Comparison of ENCODE assay signal across 26 mouse cellular contexts in the genomic region with DNA sequence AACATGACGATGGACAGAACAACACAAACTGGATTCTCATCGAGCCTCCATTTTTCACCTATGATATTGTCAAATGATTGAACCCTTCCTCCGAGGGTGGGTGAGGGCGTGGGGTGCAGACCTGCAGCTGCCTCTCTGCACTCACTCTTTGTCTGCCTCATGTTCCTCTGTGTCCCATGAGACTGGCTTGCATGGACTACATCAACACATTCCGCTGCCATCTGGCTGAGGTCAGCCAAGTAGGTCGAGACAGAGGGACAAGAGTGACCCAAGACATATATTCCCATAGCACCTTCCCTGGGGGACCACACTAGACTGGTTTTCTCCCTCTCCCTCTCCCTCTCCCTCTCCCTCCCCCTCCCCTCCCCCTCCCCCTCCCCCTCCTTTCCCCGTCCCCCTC. TPM values are rescaled to one million over a fixed set of nuclear protein-coding genes. Genes with fewer than 3 reads are reported as not detected.
A peak's percentile ranks its signal among the peaks of the same experiment; 100 is the strongest.
DNase-seq lines count a peak whose midpoint lies in the region; ATAC-seq and TF ChIP-seq lines count a peak whose summit lies in the region.
"Had no signal": no experiment of that assay in that cellular context is flagged by ENCODE, and none has a peak within 500 bp of the region (broad histone marks: within the 10 kb centered on the region; RNA-seq: fewer than 3 reads in every experiment).

No protein-coding gene starts in this region.

- no peaks in the 10 kb centered on the region for H3K36me3 ChIP-seq in heart, adult 2 months (ENCODE audit: control insufficient read depth, insufficient read depth, low read length)
- H3K36me3 ChIP-seq in heart, embryonic 10.5 days = no peaks in the 10 kb centered on the region
- no peaks in the 10 kb centered on the region for H3K36me3 ChIP-seq in megakaryocyte, embryonic 14.5 days (replicated peaks; ENCODE audit: low read length)
- no peaks in the 10 kb centered on the region for H3K36me3 ChIP-seq in forebrain, embryonic 10.5 days (replicated peaks)
- H3K36me3 ChIP-seq: embryonic facial prominence, embryonic 12.5 days; embryonic facial prominence, embryonic 15.5 days; forebrain, embryonic 12.5 days; forebrain, embryonic 15.5 days; hindbrain, embryonic 12.5 days; hindbrain, embryonic 15.5 days had no signal

- H3K4me3 ChIP-seq in heart, adult 2 months = no peak overlapping the region
- H3K4me3 ChIP-seq in heart, embryonic 10.5 days = no peak overlapping the region
- peak overlapping the region; percentile 28 for H3K4me3 ChIP-seq in megakaryocyte, embryonic 14.5 days (replicated peaks)
- no peak overlapping the region for H3K4me3 ChIP-seq in brown adipose tissue, adult 24 weeks (ENCODE audit: insufficient read depth, low read depth, low read length)
- no peak overlapping the region for H3K4me3 ChIP-seq in forebrain, embryonic 10.5 days
- H3K4me3 ChIP-seq: embryonic facial prominence, embryonic 12.5 days; embryonic facial prominence, embryonic 15.5 days; forebrain, embryonic 12.5 days; forebrain, embryonic 15.5 days; hindbrain, embryonic 12.5 days; hindbrain, embryonic 15.5 days had no signal

- ATAC-seq in megakaryocyte, adult 5-6 weeks (ENCODE audit: poor library complexity, severe bottlenecking) = no peak
- ATAC-seq: CD4-positive, CD25-positive, alpha-beta regulatory T cell, adult 4 months; forebrain, embryonic 15.5 days; intestine, postnatal 0 days had no signal

- 0 out of 2 replicates have a peak, but pooled peaks cover 3% of the 10 kb centered on the region for H3K9me3 ChIP-seq in heart, embryonic 10.5 days
- H3K9me3 ChIP-seq in megakaryocyte, embryonic 14.5 days = no peaks in the 10 kb centered on the region
- peaks cover 5% of the 10 kb centered on the region for H3K9me3 ChIP-seq in forebrain, embryonic 10.5 days
- H3K9me3 ChIP-seq: embryonic facial prominence, embryonic 12.5 days; embryonic facial prominence, embryonic 15.5 days; forebrain, embryonic 12.5 days; hindbrain, embryonic 15.5 days had no signal

- TF ChIP-seq POLR2A in heart, adult 2 months (IDR thresholded peaks at IDR 0.05; ENCODE audit: insufficient read depth, low read depth, low read length) = no peak

- intact Hi-C loops in heart, adult 2 months (cut with DNase I) = no loop called here

- no peaks in the 10 kb centered on the region for H3K4me1 ChIP-seq in heart, adult 2 months (ENCODE audit: control insufficient read depth, insufficient read depth, low read length)
- H3K4me1 ChIP-seq in heart, embryonic 10.5 days = no peaks in the 10 kb centered on the region
- H3K4me1 ChIP-seq in megakaryocyte, embryonic 14.5 days = no peaks in the 10 kb centered on the region
- H3K4me1 ChIP-seq in brown adipose tissue, adult 24 weeks (ENCODE audit: control insufficient read depth, insufficient read depth, insufficient read length, low read length) = 0 out of 2 replicates have a peak, but pooled peaks cover 2% of the 10 kb centered on the region
- no peaks in the 10 kb centered on the region for H3K4me1 ChIP-seq in forebrain, embryonic 10.5 days
- H3K4me1 ChIP-seq: embryonic facial prominence, embryonic 12.5 days; embryonic facial prominence, embryonic 15.5 days; forebrain, embryonic 12.5 days; forebrain, embryonic 15.5 days; hindbrain, embryonic 12.5 days; hindbrain, embryonic 15.5 days had no signal

- TF ChIP-seq EP300 in heart, adult 2 months (IDR thresholded peaks at IDR 0.05; ENCODE audit: insufficient read depth, low read depth, low read length) = 0 out of 2 replicates have a peak, but pooled peaks have one; percentile 18

- TF ChIP-seq CTCF in heart, adult 2 months (IDR thresholded peaks at IDR 0.05) = no peak

- no peak overlapping the region for H3K27ac ChIP-seq in heart, adult 2 months
- H3K27ac ChIP-seq in heart, embryonic 10.5 days = no peak overlapping the region
- H3K27ac ChIP-seq in brown adipose tissue, adult 24 weeks (replicated peaks; ENCODE audit: low read depth, low read length) = peak overlapping the region; percentile 67
- no peak overlapping the region for H3K27ac ChIP-seq in forebrain, embryonic 10.5 days
- H3K27ac ChIP-seq: embryonic facial prominence, embryonic 12.5 days; embryonic facial prominence, embryonic 15.5 days; forebrain, embryonic 12.5 days; forebrain, embryonic 15.5 days; hindbrain, embryonic 12.5 days; hindbrain, embryonic 15.5 days had no signal

- peak; percentile 72 for DNase-seq in adrenal gland, postnatal 14 days
- no peak for DNase-seq in adrenal gland, postnatal 4 days (ENCODE audit: low spot score in 2 of 2)
- peak in 1 of 2 experiments; percentile 28 for DNase-seq in heart, adult 2 months
- no peak for DNase-seq in heart, embryonic 10.5 days (ENCODE audit: low spot score)
- no peak for DNase-seq in forebrain, embryonic 10.5 days (ENCODE audit: extremely low spot score, low spot score)
- DNase-seq: cerebellum, adult 11 months; cerebellum, adult 2 months; cerebellum, adult 9-11 months; cerebellum, postnatal 25 days; gastrocnemius, postnatal 25 days; kidney, adult 2 months had no signal

- 70% methylated on average over 6 of the region's 7 CpGs for WGBS in heart, adult 2 months
- 85% methylated on average over 6 of the region's 7 CpGs for WGBS in heart, embryonic 10.5 days
- WGBS in forebrain, embryonic 10.5 days = 85% methylated on average over 6 of the region's 7 CpGs

- 0 out of 2 replicates have a peak, but pooled peaks cover 2% of the 10 kb centered on the region for H3K27me3 ChIP-seq in heart, adult 2 months (ENCODE audit: control insufficient read depth, insufficient read depth, low read length)
- no peaks in the 10 kb centered on the region for H3K27me3 ChIP-seq in heart, embryonic 10.5 days (ENCODE audit: insufficient read depth, poor library complexity, severe bottlenecking)
- H3K27me3 ChIP-seq in megakaryocyte, embryonic 14.5 days (replicated peaks) = peaks cover 7% of the 10 kb centered on the region
- no peaks in the 10 kb centered on the region for H3K27me3 ChIP-seq in forebrain, embryonic 10.5 days (ENCODE audit: poor library complexity, severe bottlenecking)
- H3K27me3 ChIP-seq: embryonic facial prominence, embryonic 12.5 days; embryonic facial prominence, embryonic 15.5 days; forebrain, embryonic 12.5 days; forebrain, embryonic 15.5 days; hindbrain, embryonic 12.5 days; hindbrain, embryonic 15.5 days had no signal

- no peaks in the 10 kb centered on the region for H3K79me2 ChIP-seq in heart, adult 2 months (replicated peaks; ENCODE audit: control insufficient read depth, insufficient read depth, low read length)

- H3K9ac ChIP-seq in heart, adult 2 months (ENCODE audit: low read depth, low read length) = no peak overlapping the region
- H3K9ac ChIP-seq: embryonic facial prominence, embryonic 12.5 days; embryonic facial prominence, embryonic 15.5 days; forebrain, embryonic 12.5 days; forebrain, embryonic 15.5 days; hindbrain, embryonic 12.5 days; hindbrain, embryonic 15.5 days had no signal

RNA-seq across cellular contexts. Expression of a gene that starts 18.3 kb away (rescaled TPM):
- total RNA-seq in adrenal gland, postnatal 14 days (2021) = 244 and 254 TPM in 2 replicates
- 100 to 1,000 TPM; 260 to 263 TPM for total RNA-seq in adrenal gland, postnatal 4 days (2021)
- total RNA-seq in heart, adult 2 months (2021) = 10 to 100 TPM; 71.9 to 73.1 TPM
- polyA plus RNA-seq in heart, adult 2 months (2012; rRNA removed) = 26.8 and 37.1 TPM in 2 replicates
- 274 and 296 TPM in 2 replicates for polyA plus RNA-seq in heart, embryonic 10.5 days (2016; fragmentation: Nextera tagmentation; extraction: Ambion mirVana)
- 18.6 and 40.5 TPM in 2 replicates for polyA plus RNA-seq in megakaryocyte, embryonic 14.5 days (2012; ENCODE audit: insufficient read depth, low replicate concordance)
- total RNA-seq in megakaryocyte, adult 5-6 weeks (2015) = 176 and 197 TPM in 2 replicates
- total RNA-seq in megakaryocyte, adult 5-6 weeks (2017) = 73.5 and 93.5 TPM in 2 replicates
- polyA plus RNA-seq in brown adipose tissue, adult 24 weeks (2012; ENCODE audit: insufficient read depth, insufficient read length, missing spikeins) = 226 and 247 TPM in 2 replicates
- polyA plus RNA-seq in forebrain, embryonic 10.5 days (2016; fragmentation: Nextera tagmentation; extraction: Ambion mirVana) = 308 and 317 TPM in 2 replicates

RNA-seq across cellular contexts. Expression of a gene that starts 48.8 kb away (rescaled TPM):
- 1.0 and 2.9 TPM in 2 replicates for total RNA-seq in adrenal gland, postnatal 14 days (2021)
- total RNA-seq in adrenal gland, postnatal 4 days (2021) = 1 to 10 TPM; 3.6 to 3.8 TPM
- under 1 TPM; 0.32 to 0.63 TPM for total RNA-seq in heart, adult 2 months (2021)
- 0.73 and 0.90 TPM in 2 replicates for polyA plus RNA-seq in heart, adult 2 months (2012; rRNA removed)
- polyA plus RNA-seq in heart, embryonic 10.5 days (2016; fragmentation: Nextera tagmentation; extraction: Ambion mirVana) = 0.63 and 1.1 TPM in 2 replicates
- not detected in 2 replicates for polyA plus RNA-seq in megakaryocyte, embryonic 14.5 days (2012; ENCODE audit: insufficient read depth, low replicate concordance)
- total RNA-seq in megakaryocyte, adult 5-6 weeks (2015) = 12.9 and 19.1 TPM in 2 replicates
- total RNA-seq in megakaryocyte, adult 5-6 weeks (2017) = 2.5 and 4.8 TPM in 2 replicates
- not detected in 2 replicates for polyA plus RNA-seq in brown adipose tissue, adult 24 weeks (2012; ENCODE audit: insufficient read depth, insufficient read length, missing spikeins)
- polyA plus RNA-seq in forebrain, embryonic 10.5 days (2016; fragmentation: Nextera tagmentation; extraction: Ambion mirVana) = 1.5 and 1.6 TPM in 2 replicates

RNA-seq across cellular contexts. Expression of a gene that starts 58.0 kb away (rescaled TPM):
- total RNA-seq in adrenal gland, postnatal 14 days (2021) = 72.1 and 92.7 TPM in 2 replicates
- total RNA-seq in adrenal gland, postnatal 4 days (2021) = 100 to 1,000 TPM; 101 to 103 TPM
- 1 to 10 TPM in 1 of 2 experiments, under 1 TPM in 1; 0.97 to 1.4 TPM for total RNA-seq in heart, adult 2 months (2021)
- 0.49 and 0.94 TPM in 2 replicates for polyA plus RNA-seq in heart, adult 2 months (2012; rRNA removed)
- 0.30 and 0.42 TPM in 2 replicates for polyA plus RNA-seq in heart, embryonic 10.5 days (2016; fragmentation: Nextera tagmentation; extraction: Ambion mirVana)
- polyA plus RNA-seq in megakaryocyte, embryonic 14.5 days (2012; ENCODE audit: insufficient read depth, low replicate concordance) = not detected in 2 replicates
- not detected in 2 replicates for total RNA-seq in megakaryocyte, adult 5-6 weeks (2015)
- total RNA-seq in megakaryocyte, adult 5-6 weeks (2017) = not detected in 2 replicates
- polyA plus RNA-seq in brown adipose tissue, adult 24 weeks (2012; ENCODE audit: insufficient read depth, insufficient read length, missing spikeins) = 5.5 and 9.0 TPM in 2 replicates
- polyA plus RNA-seq in forebrain, embryonic 10.5 days (2016; fragmentation: Nextera tagmentation; extraction: Ambion mirVana) = 1.1 TPM in 2 replicates
- total RNA-seq: common myeloid progenitor, adult 5-6 weeks; hematopoietic stem cell, adult 5-6 weeks; MEL had no signal
- polyA plus RNA-seq: C2C12; CD4-positive, CD25-positive, alpha-beta regulatory T cell, adult 4 months had no signal
